Mouse (Mus musculus) olfactory bulb, adult 2 months (tissue): ENCODE data around the gene Ski.

Source experiments
- CTCF ChIP-seq: fragments of 200-500 bp; IDR thresholded peaks from 2 replicates; pipeline ENCODE4 v1.5.1; 2012; ENCODE audit warnings: low read depth, mild to moderate bottlenecking, low read length, moderate library complexity; ENCODE audit not compliant: insufficient read depth
- POLR2A ChIP-seq: fragments of 200-500 bp; IDR thresholded peaks from 2 replicates; pipeline ENCODE4 v1.6.1; 2012; ENCODE audit warnings: mild to moderate bottlenecking, low read depth, low read length, moderate library complexity; ENCODE audit not compliant: insufficient read depth

GRCm38 (mm10) chr4:155178274-155178673 lies 44.1 kb downstream of the Ski start:
- TF ChIP-seq CTCF (no peak), POLR2A (no peak)
